Mouse (Mus musculus): ENCODE measurements around the gene Mafg. TPM values are rescaled to one million over a fixed set of nuclear protein-coding genes. Genes with fewer than 3 reads are reported as not detected.

Gene Mafg
- polyA plus RNA-seq, 1 experiment from 2014 or later: 28.6 TPM

- no peaks in the 10 kb centered on the region for H3K27me3 ChIP-seq (ENCODE audit: insufficient read depth, low read length)
These were observed 51.7 kb downstream of the Mafg start, which contains the start of gene Arhgdia for GRCm38 (mm10) chr11:120581490-120582267. Gene Arhgdia (minus strand): TSS chr11:120581624.

GRCm38 (mm10) chr11:120580871-120581331 lies 52.5 kb downstream of the Mafg start:
- DNase-seq: peak; percentile 66
- peaks cover 65% of the 10 kb centered on the region for H3K36me3 ChIP-seq (ENCODE audit: insufficient read depth)
- H3K9ac ChIP-seq: peak overlapping the region; percentile 93
- no peaks in the 10 kb centered on the region for H3K27me3 ChIP-seq (ENCODE audit: insufficient read depth, low read length)
- peaks cover 11% of the 10 kb centered on the region for H3K4me1 ChIP-seq (ENCODE audit: insufficient read depth)
- H3K9me3 ChIP-seq (ENCODE audit: low read depth, low read length): no peaks in the 10 kb centered on the region
- H3K4me3 ChIP-seq (ENCODE audit: low read depth, low read length): peak overlapping the region; percentile 94
- no peak for TF ChIP-seq CTCF (IDR thresholded peaks at IDR 0.05; ENCODE audit: low read depth)
- peak overlapping the region; percentile 96 for H3K27ac ChIP-seq (ENCODE audit: low read depth)
- H3K4me2 ChIP-seq: peak overlapping the region; percentile 95
- under 1% methylated on average over 43 of the region's 44 CpGs for WGBS
- ATAC-seq (ENCODE audit: insufficient read depth): peak; percentile 40

More at GRCm38 (mm10) chr11:120581490-120582267, 51.7 kb downstream of the Mafg start, which contains the start of gene Arhgdia:
- H3K4me1 ChIP-seq (ENCODE audit: insufficient read depth): peaks cover 11% of the 10 kb centered on the region
- H3K36me3 ChIP-seq (ENCODE audit: insufficient read depth): peaks cover 72% of the 10 kb centered on the region
- peak within 1 kb of the TSS; percentile 96 for H3K27ac ChIP-seq (ENCODE audit: low read depth)
- WGBS: 6% methylated on average over 64 of the region's 75 CpGs
- peak; percentile 49 for ATAC-seq (ENCODE audit: insufficient read depth)
- H3K9me3 ChIP-seq (ENCODE audit: low read depth, low read length): no peaks in the 10 kb centered on the region
- peak; percentile 28; the same call in 1 of the 2 replicates for TF ChIP-seq CTCF (IDR thresholded peaks at IDR 0.05; ENCODE audit: low read depth)
- peak within 1 kb of the TSS; percentile 94 for H3K4me3 ChIP-seq (ENCODE audit: low read depth, low read length)
- DNase-seq: peak; percentile 95
- peak within 1 kb of the TSS; percentile 93 for H3K9ac ChIP-seq
- peak within 1 kb of the TSS; percentile 95 for H3K4me2 ChIP-seq

- H3K27ac ChIP-seq (ENCODE audit: low read depth): peak overlapping the region; percentile 96; the same call in 1 of the 2 replicates
- ATAC-seq (ENCODE audit: insufficient read depth) (no peak), DNase-seq (no peak)
- no peak for TF ChIP-seq CTCF (IDR thresholded peaks at IDR 0.05; ENCODE audit: low read depth)
- H3K9me3 ChIP-seq (ENCODE audit: low read depth, low read length): no peaks in the 10 kb centered on the region
- H3K36me3 ChIP-seq (ENCODE audit: insufficient read depth): peaks cover 58% of the 10 kb centered on the region
- peak overlapping the region; percentile 93 for H3K9ac ChIP-seq
- no peaks in the 10 kb centered on the region for H3K27me3 ChIP-seq (ENCODE audit: insufficient read depth, low read length)
- 52% methylated on average over 7 of the region's 7 CpGs for WGBS
- H3K4me2 ChIP-seq: peak overlapping the region; percentile 95
- H3K4me3 ChIP-seq (ENCODE audit: low read depth, low read length): peak overlapping the region; percentile 94
- H3K4me1 ChIP-seq (ENCODE audit: insufficient read depth): peaks cover 11% of the 10 kb centered on the region
These were observed 53.2 kb downstream of the Mafg start for GRCm38 (mm10) chr11:120580190-120580589.

- Histone ChIP-seq H3K4me3 (ENCODE audit: low read depth, low read length) (peak overlapping the region; percentile 94), H3K36me3 (ENCODE audit: insufficient read depth) (peaks cover 56% of the 10 kb centered on the region), H3K27ac (ENCODE audit: low read depth) (0 out of 2 replicates have a peak overlapping the region, but pooled peaks have one; percentile 96), H3K27me3 (ENCODE audit: insufficient read depth, low read length) (no peaks in the 10 kb centered on the region), H3K4me1 (ENCODE audit: insufficient read depth) (peaks cover 11% of the 10 kb centered on the region), H3K9ac (peak overlapping the region; percentile 93), H3K9me3 (ENCODE audit: low read depth, low read length) (no peaks in the 10 kb centered on the region), H3K4me2 (peak overlapping the region; percentile 95)
- no peak for ATAC-seq (ENCODE audit: insufficient read depth)
- WGBS: 50% methylated on average over 15 of the region's 15 CpGs
- TF ChIP-seq CTCF (IDR thresholded peaks at IDR 0.05; ENCODE audit: low read depth): peak; percentile 94
- peak; percentile 93 for DNase-seq
These were observed 53.9 kb downstream of the Mafg start for GRCm38 (mm10) chr11:120579316-120580107.

DNA sequence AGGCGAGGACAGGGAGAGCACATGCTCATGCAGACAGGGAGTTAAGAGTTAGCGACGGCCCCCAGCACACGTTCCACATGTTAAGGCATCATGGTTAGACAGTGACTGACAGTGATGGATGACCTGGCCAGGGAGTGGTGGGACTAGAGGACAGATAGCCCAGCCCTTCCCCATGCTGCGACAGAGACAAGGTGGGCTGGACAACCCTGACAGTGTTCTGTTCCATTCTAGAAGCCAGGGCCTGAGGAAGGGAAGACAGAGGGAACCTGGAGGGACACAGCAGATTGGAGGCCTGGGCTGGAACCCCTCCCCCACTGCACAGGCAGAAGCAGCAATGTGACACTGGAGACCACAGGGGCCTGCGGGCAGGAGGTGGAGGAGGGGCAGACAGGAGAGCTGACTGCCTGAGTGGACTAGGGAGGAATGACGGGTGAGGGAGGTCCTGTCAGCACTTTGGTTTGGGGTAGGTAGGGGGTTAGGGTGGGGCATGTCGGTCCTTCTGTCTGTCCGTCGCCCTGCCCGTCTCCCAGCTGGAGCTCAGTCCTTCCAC lies 54.6 kb downstream of the Mafg start:
- 0 out of 2 replicates have a peak overlapping the region, but pooled peaks have one; percentile 23 for H3K9ac ChIP-seq
- DNase-seq (no peak), ATAC-seq (ENCODE audit: insufficient read depth) (no peak)
- H3K4me2 ChIP-seq: no peak overlapping the region
- H3K4me3 ChIP-seq (ENCODE audit: low read depth, low read length): 0 out of 2 replicates have a peak overlapping the region, but pooled peaks have one; percentile 94
- peaks cover 13% of the 10 kb centered on the region for H3K4me1 ChIP-seq (ENCODE audit: insufficient read depth)
- H3K36me3 ChIP-seq (ENCODE audit: insufficient read depth): peaks cover 49% of the 10 kb centered on the region
- 68% methylated on average over 11 of the region's 11 CpGs for WGBS
- H3K27ac ChIP-seq (ENCODE audit: low read depth): no peak overlapping the region
- no peaks in the 10 kb centered on the region for H3K27me3 ChIP-seq (ENCODE audit: insufficient read depth, low read length)
- no peak for TF ChIP-seq CTCF (IDR thresholded peaks at IDR 0.05; ENCODE audit: low read depth)
- H3K9me3 ChIP-seq (ENCODE audit: low read depth, low read length): no peaks in the 10 kb centered on the region

DNA sequence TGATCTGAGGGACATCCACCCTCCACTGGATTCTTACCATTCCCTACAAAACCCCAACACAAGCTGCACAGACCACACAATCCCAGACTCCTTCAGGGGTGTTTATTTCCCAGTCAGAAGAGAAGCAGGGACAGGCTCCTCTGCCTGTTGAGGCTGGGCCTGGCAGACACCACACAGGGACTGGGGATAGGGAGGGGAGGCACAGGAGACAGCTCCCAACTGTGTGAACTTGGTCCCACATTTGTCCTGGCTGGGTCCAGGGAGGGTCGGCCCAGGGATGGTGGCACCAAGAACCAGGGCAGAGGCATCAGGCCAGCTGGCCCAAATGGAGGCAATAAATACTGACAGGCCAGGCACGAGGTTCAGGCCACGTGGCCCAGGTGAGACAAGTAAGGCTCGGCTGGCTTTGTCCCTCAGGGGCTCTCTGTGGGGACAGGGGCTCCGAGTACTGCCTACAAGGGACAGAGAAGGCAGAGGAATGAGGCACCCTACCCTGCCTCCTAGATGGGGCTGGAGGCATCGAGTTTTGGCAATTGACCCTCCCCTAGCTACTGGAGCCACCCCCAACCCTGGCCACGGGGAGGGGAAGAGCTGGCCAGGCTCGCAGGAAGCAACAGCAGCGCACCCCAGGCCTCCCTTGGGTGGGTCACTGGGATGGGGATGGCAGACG lies 55.2 kb downstream of the Mafg start:
- no peak for TF ChIP-seq CTCF (IDR thresholded peaks at IDR 0.05; ENCODE audit: low read depth)
- H3K4me1 ChIP-seq (ENCODE audit: insufficient read depth): peaks cover 13% of the 10 kb centered on the region
- no peak for DNase-seq
- no peaks in the 10 kb centered on the region for H3K9me3 ChIP-seq (ENCODE audit: low read depth, low read length)
- ATAC-seq (ENCODE audit: insufficient read depth): no peak
- peaks cover 43% of the 10 kb centered on the region for H3K36me3 ChIP-seq (ENCODE audit: insufficient read depth)
- 0 out of 2 replicates have a peak overlapping the region, but pooled peaks have one; percentile 23 for H3K9ac ChIP-seq
- H3K4me2 ChIP-seq: no peak overlapping the region
- H3K27ac ChIP-seq (ENCODE audit: low read depth): no peak overlapping the region
- no peaks in the 10 kb centered on the region for H3K27me3 ChIP-seq (ENCODE audit: insufficient read depth, low read length)
- 81% methylated on average over 10 of the region's 10 CpGs for WGBS
- no peak overlapping the region for H3K4me3 ChIP-seq (ENCODE audit: low read depth, low read length)
